Mouse (Mus musculus): ENCODE measurements at regions not wholly inside any gene's neighbourhood (a gene's known extent, or its start where the extent isn't known, plus 50 kb on each side); places are given as distances from the start of the nearest gene placed in this dataset.

GRCm38 (mm10) chr10:66813850-66814564 lies 281.9 kb upstream of the Jmjd1c start:
- TF ChIP-seq GATA1 (IDR thresholded peaks at IDR 0.05; ENCODE audit: borderline replicate concordance, low read length) (no peak), FLI1 (IDR thresholded peaks at IDR 0.05; ENCODE audit: low read length) (no peak)
